Mouse (Mus musculus) kidney, embryonic 15.5 days (tissue): Measurements from ENCODE around the gene Hdgf. TPM values are rescaled to one million over a fixed set of nuclear protein-coding genes. Genes with fewer than 3 reads are reported as not detected.
"Not testable (repeated sequence)": the region's sequence is repeated elsewhere in the genome, so short reads cannot be mapped to it uniquely, and the experiment has no call there.

Experiments
- ATAC-seq: fragments of 200-750 bp; cut with Nextera tagmentation; replicated peaks from 2 replicates; pipeline ENCODE4 v1.8.0; 2017; ENCODE audit warnings: moderate TSS enrichment; ENCODE audit not compliant: low FRiP score
- H3K27ac ChIP-seq: fragments of 300-500 bp; sonication (generic); 2 replicates; pipeline ENCODE4 v1.5.1; 2015; ENCODE audit warnings: mild to moderate bottlenecking, inconsistent platforms
- H3K27me3 ChIP-seq: fragments of 300-500 bp; sonication (generic); 2 replicates; pipeline ENCODE4 v1.6.1; 2015; ENCODE audit warnings: inconsistent platforms
- H3K36me3 ChIP-seq: fragments of 300-500 bp; sonication (generic); 2 replicates; pipeline ENCODE4 v1.6.1; 2015; ENCODE audit warnings: inconsistent platforms
- H3K4me1 ChIP-seq: fragments of 300-500 bp; sonication (generic); 2 replicates; pipeline ENCODE4 v1.6.1; 2015; ENCODE audit warnings: inconsistent platforms
- H3K4me2 ChIP-seq: fragments of 300-500 bp; sonication (generic); 2 replicates; pipeline ENCODE4 v1.6.1; 2015; ENCODE audit warnings: moderate library complexity, mild to moderate bottlenecking, inconsistent platforms
- H3K4me3 ChIP-seq: fragments of 300-500 bp; sonication (generic); replicated peaks from 2 replicates; pipeline ENCODE4 v1.5.1; 2015; ENCODE audit warnings: mild to moderate bottlenecking, inconsistent platforms
- H3K9ac ChIP-seq: fragments of 300-500 bp; sonication (generic); 2 replicates; pipeline ENCODE4 v1.6.1; 2015; ENCODE audit warnings: mild to moderate bottlenecking, inconsistent platforms
- H3K9me3 ChIP-seq: fragments of 300-500 bp; sonication (generic); replicated peaks from 2 replicates; pipeline ENCODE4 v1.6.1; 2016; ENCODE audit warnings: inconsistent platforms
- WGBS: fragments of 180-500 bp; shearing (Covaris S2); methylation state at CpG from one replicate; pipeline ENCODE4 v1.1.7; 2015; ENCODE audit warnings: mixed read lengths; 5-methylcytosine and 5-hydroxymethylcytosine counted together
- polyA plus RNA-seq: library from polyadenylated mRNA; unstranded; fragments of >200 nt; fragmentation: Nextera tagmentation; extraction: Ambion mirVana; gene quantifications from 2 replicates; pipeline ENCODE4 v1.2.1, GENCODE M21; 2015

Gene Hdgf
- polyA plus RNA-seq, 1 experiment from 2014 or later: 234 TPM

DNA sequence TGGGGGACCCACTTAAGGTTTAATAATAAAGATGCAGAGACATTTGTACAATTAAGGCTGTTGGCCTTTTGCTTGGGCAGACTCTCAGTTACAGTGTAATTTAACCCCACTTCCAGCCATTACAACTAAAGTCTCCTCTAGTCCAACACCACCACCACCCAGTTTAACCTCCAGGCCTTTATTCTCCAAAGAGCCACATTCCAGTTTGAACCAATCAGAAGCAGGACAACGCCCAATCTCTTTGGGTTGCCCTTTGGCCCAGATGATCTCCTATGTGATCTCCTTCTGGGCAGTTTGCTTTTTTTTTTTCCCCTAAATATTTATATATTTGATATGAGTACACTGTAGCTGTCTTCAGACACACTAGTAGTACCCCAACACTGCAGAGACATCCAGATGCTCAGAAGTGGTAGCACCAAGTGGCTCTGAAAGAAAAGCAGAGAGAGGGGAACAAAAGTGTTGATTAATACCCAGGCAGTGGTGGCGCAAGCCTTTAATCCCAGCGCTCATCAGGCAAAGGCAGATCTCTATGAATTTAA, 12.7 kb upstream of the Hdgf start:
- no peak overlapping the region for H3K27ac ChIP-seq
- H3K4me1 ChIP-seq: no peaks in the 10 kb centered on the region
- H3K4me2 ChIP-seq: no peak overlapping the region
- no peaks in the 10 kb centered on the region; the same call in 1 of the 2 replicates for H3K9me3 ChIP-seq
- no peak overlapping the region for H3K9ac ChIP-seq
- no peak for ATAC-seq
- 79% methylated on average over 3 of the region's 3 CpGs for WGBS
- H3K4me3 ChIP-seq: no peak overlapping the region
- no peaks in the 10 kb centered on the region for H3K27me3 ChIP-seq
- H3K36me3 ChIP-seq: no peaks in the 10 kb centered on the region

DNA sequence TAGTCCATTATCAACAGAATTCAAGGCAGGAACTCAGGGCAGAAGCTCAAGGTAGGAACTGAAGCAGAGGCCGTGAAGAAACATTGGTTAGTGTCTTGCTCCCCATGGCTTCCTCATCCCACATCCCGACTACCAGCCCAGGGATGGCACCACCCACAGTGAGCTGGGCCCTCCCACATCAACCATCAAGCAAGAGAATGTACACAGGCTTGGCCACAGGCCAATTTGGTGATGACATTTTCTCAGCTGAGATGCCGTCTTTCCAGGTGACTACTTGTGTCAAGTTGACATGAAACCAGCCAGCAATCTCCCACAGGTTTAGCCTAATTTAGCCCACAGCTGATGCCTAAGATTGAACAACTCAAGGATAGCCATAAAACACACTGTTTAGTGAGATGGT, 6.9 kb upstream of the Hdgf start:
- Histone ChIP-seq H3K4me3 (no peak overlapping the region), H3K9ac (no peak overlapping the region), H3K27ac (no peak overlapping the region), H3K27me3 (no peaks in the 10 kb centered on the region), H3K9me3 (no peaks in the 10 kb centered on the region), H3K36me3 (no peaks in the 10 kb centered on the region), H3K4me1 (no peaks in the 10 kb centered on the region), H3K4me2 (no peak overlapping the region)
- 59% methylated on average over 3 of the region's 3 CpGs for WGBS
- no peak for ATAC-seq

DNA sequence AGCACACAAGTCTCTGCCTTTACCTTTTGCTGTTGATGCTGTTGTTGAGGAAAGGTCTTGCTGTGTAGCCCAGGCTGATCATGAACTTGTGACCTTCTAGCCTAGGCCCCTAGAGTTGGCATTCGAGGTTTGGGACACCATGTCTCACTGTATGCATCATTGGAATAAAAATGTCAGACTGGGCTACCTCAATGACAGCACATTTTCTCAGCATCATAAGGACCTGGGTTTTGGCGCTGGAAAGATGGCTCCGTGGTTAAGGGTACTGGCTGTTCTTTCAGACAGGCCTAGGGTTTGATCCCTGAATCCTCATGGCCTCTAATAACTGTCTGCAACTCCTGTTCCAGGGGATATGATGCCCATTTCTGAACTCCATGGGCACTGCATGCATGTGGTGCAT, 6.3 kb upstream of the Hdgf start:
- Histone ChIP-seq H3K9ac (no peak overlapping the region), H3K9me3 (no peaks in the 10 kb centered on the region), H3K27ac (no peak overlapping the region), H3K4me2 (no peak overlapping the region), H3K4me3 (no peak overlapping the region), H3K27me3 (no peaks in the 10 kb centered on the region), H3K4me1 (no peaks in the 10 kb centered on the region), H3K36me3 (no peaks in the 10 kb centered on the region)
- no peak for ATAC-seq
- 75% methylated on average over 3 of the region's 3 CpGs for WGBS

DNA sequence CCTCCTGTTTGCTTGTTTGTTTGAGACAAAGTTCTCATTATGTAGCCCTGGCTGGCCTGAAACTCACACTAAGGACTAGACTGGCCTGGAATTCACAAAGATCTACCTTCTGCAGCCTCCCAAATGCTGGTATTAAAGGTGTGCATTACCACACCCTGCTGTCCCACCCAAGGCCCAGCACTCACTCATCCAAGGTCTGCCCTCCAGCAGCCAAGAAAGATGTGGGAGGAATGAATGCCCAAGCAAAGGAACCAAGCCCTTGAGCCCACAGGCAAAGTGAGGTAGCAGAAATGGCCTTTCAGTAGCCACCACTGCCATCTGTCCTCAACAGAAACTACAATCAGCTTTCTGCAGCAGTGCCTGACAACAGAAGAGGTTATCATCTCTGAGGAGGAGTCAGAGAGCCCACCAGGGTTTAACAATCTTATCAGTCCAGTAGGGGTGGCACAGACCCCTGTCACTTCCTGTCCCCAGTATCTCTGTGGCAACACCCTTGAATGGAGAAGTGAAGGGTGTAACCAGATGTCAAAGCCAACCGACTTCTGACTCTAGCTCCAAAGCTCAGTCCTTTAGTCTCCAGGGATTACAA, 5.0 kb upstream of the Hdgf start:
- Histone ChIP-seq H3K4me3 (no peak overlapping the region), H3K27ac (no peak overlapping the region), H3K4me2 (no peak overlapping the region), H3K4me1 (0 out of 2 replicates have a peak, but pooled peaks cover 4% of the 10 kb centered on the region), H3K36me3 (no peaks in the 10 kb centered on the region), H3K9ac (no peak overlapping the region), H3K27me3 (no peaks in the 10 kb centered on the region), H3K9me3 (no peaks in the 10 kb centered on the region)
- WGBS: 58% methylated on average over 1 of the region's 1 CpGs
- ATAC-seq: no peak

DNA sequence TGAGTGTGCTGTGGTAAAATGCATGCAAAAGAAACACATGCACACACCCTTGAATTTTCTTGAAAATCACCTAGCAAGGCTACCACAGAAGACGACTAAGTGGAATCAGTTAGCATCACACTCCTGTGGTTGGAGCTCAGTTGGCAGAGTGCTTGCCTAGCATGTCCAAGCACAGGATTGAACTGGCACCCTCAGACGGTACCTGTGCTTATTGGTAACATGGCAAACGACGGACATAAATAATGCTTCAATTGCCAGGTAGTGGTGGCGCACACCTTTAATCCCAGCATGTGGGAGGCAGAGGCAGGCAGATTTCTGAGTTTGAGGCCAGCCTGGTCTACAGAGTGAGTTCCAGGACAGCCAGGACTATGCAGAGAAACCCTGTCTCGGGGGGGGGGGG, 4.2 kb upstream of the Hdgf start:
- H3K4me3 ChIP-seq, ATAC-seq, H3K9ac ChIP-seq, H3K4me1 ChIP-seq, H3K27me3 ChIP-seq, H3K27ac ChIP-seq, H3K4me2 ChIP-seq, H3K36me3 ChIP-seq, H3K9me3 ChIP-seq: not testable (repeated sequence)
- WGBS: 73% methylated on average over 6 of the region's 6 CpGs

DNA sequence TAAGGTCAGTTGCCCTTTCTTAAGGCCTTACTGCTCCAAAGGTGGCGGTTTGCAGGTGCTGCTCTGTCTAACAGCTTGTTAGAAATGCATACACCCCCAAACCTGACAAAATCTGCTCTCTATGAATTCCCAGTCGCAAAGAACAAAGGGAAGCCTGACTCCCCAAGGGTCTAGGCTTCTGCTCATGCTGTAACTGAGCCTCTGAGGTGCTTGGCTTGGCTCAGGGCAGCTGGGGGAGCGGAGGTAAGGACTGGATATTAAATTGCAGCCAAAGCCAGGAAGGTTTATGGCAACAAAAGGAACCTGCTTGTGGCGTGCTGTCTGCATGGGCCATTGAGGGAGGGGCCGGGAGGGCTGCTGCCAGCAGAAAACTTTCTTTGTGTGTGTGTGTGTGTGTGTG, 2.3 kb upstream of the Hdgf start:
- H3K27ac ChIP-seq: peak overlapping the region; percentile 74
- H3K9me3 ChIP-seq: no peaks in the 10 kb centered on the region
- H3K4me3 ChIP-seq: no peak overlapping the region
- no peaks in the 10 kb centered on the region for H3K36me3 ChIP-seq
- no peaks in the 10 kb centered on the region for H3K27me3 ChIP-seq
- 36% methylated on average over 5 of the region's 5 CpGs for WGBS
- peaks cover 19% of the 10 kb centered on the region for H3K4me1 ChIP-seq
- no peak for ATAC-seq
- H3K9ac ChIP-seq: no peak overlapping the region
- H3K4me2 ChIP-seq: no peak overlapping the region

DNA sequence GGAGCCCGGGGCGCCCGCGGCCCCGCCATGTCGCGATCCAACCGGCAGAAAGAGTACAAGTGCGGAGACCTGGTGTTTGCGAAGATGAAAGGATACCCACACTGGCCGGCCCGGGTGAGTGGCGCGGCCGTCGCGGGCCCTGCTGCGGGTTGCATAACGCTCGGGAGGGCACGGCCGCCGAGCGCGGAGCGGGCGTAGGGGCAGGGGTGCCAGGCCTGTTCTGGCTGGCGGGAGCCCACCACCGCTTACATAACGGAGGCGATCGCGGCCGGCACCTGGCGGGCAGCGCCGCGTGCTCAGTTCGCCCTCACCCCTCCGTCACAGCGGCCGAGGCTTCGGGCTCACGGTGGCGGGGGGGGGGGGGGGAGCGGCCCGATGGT, 470 bp downstream of the Hdgf start:
- WGBS: under 1% methylated on average over 38 of the region's 47 CpGs
- Histone ChIP-seq H3K4me2 (peak overlapping the region; percentile 80), H3K27ac (peak overlapping the region; percentile 98), H3K4me1 (peaks cover 45% of the 10 kb centered on the region), H3K27me3 (no peaks in the 10 kb centered on the region), H3K9me3 (no peaks in the 10 kb centered on the region), H3K4me3 (peak overlapping the region; percentile 99), H3K36me3 (no peaks in the 10 kb centered on the region), H3K9ac (peak overlapping the region; percentile 99)
- peak; percentile 9; the same call in 1 of the 2 replicates for ATAC-seq

DNA sequence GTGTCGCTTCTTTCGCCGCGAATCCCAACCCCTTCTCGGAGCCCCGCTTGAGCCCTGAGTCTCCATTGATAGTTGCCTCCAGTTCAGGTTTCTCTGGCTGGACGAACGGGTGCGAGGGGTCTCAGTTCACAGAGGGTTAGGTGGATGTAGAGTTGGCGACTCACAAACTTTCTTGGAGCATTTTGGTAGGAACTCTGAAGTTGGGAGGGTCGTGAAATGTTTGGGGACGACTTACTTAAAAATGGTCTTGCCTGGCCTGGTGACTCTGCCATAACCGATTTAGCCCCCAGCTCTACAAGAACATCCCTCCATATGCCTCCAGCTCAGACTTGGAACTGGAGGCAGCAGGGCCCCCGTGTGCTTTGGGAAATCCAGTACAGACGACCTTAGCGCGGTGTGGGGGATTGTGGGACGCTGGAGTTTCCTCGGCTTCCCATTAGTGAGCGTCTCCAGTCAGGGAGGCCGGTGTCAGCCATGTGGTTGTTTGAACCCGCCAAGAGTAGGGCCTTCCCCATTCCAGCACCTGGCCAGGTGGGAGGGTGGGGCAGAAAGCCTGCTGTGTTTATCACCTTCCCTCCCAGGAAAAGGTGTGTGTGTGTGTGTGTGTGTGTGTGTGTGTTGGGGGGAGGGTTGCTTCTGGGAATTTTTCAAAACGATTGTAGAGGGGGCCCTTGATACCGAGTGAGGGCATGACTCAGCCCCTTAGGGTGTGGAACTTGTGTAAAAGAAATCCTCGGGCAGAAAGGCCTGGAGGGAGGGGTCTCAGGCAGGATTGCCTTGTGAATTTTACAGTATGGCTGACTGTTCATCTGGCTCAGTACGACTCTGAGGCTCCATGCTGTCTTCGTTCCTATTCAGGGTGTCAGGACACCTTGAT, 1.1 kb downstream of the Hdgf start:
- no peak for ATAC-seq
- under 1% methylated on average over 27 of the region's 27 CpGs for WGBS
- H3K4me1 ChIP-seq: peaks cover 45% of the 10 kb centered on the region

DNA sequence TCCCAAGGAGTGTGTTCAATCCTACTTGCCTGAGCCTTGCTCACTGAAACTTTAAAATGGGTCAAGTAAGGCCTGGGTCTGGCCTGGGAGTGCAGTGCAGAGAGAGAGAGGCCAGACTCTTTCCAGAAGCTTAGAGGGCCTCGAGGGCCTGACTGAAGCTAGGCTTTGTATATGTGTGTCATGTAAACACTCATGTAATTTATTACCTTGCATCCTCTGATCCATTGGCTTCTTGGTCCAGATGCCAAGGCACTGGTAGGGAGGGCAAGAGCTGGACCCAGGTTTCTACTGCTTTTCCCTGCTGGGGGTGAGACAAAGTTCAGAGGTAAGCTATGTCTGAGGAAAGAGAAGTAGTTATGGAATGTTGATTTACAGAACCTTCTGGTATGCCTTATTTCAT, 1.8 kb downstream of the Hdgf start:
- peaks cover 4% of the 10 kb centered on the region for H3K36me3 ChIP-seq
- peak overlapping the region; percentile 99 for H3K4me3 ChIP-seq
- H3K9ac ChIP-seq: peak overlapping the region; percentile 99
- peaks cover 45% of the 10 kb centered on the region for H3K4me1 ChIP-seq
- no peaks in the 10 kb centered on the region for H3K27me3 ChIP-seq
- no peaks in the 10 kb centered on the region for H3K9me3 ChIP-seq
- 0% methylated on average over 1 of the region's 1 CpGs for WGBS
- no peak for ATAC-seq
- H3K4me2 ChIP-seq: peak overlapping the region; percentile 80
- H3K27ac ChIP-seq: peak overlapping the region; percentile 98

More for the DNA sequence above, 1.1 kb downstream of the Hdgf start:
- H3K4me2 ChIP-seq: peak overlapping the region; percentile 80
- peak overlapping the region; percentile 98 for H3K27ac ChIP-seq
- peak overlapping the region; percentile 99 for H3K9ac ChIP-seq
- peak overlapping the region; percentile 99 for H3K4me3 ChIP-seq
- H3K36me3 ChIP-seq: no peaks in the 10 kb centered on the region
- no peaks in the 10 kb centered on the region for H3K9me3 ChIP-seq
- no peaks in the 10 kb centered on the region for H3K27me3 ChIP-seq

DNA sequence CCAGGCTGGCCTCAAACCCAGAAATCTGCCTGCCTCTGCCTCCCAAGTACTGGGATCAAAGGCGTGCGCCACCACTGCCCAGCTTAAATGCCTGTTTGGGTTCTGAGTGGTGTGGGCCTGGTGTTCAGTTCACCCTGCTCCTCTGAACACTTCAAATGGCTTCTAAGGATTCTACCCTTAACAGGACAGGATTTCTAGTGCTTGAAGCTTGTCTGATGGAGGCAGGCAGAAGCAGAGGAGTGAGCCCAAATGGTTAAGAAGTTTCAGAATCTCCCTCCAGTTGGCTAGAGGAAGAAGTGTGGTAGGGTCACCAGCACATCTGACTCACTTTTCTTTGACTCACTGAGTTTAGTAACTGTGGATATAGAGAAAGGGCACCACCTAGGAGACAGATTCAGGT, 3.3 kb downstream of the Hdgf start:
- Histone ChIP-seq H3K9ac (no peak overlapping the region), H3K4me3 (peak overlapping the region; percentile 44), H3K27ac (peak overlapping the region; percentile 98), H3K4me1 (peaks cover 45% of the 10 kb centered on the region), H3K36me3 (peaks cover 18% of the 10 kb centered on the region), H3K4me2 (peak overlapping the region; percentile 80), H3K9me3 (no peaks in the 10 kb centered on the region), H3K27me3 (no peaks in the 10 kb centered on the region)
- no peak for ATAC-seq
- 82% methylated on average over 2 of the region's 2 CpGs for WGBS

DNA sequence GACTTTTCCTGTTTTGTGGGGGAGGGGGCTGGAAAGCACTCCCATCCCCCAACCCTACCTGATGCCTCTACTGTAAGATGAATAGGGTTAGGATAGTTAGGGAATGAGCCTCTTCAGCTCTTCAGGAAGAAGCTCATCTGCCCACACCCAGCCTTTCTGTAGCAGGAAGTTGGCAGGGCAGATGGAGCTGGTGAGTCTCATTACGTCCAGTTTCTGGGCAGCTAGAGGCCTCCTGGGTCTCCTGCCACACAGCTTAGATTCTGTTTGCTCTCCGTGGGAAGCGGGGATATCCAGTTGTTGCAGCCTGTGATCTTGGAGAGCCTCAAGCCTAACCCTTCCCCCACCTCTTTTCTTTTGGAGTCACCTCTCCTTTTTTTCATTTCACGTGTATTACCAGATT, 3.8 kb downstream of the Hdgf start:
- Histone ChIP-seq H3K36me3 (peaks cover 23% of the 10 kb centered on the region), H3K4me3 (peak overlapping the region; percentile 44), H3K4me2 (peak overlapping the region; percentile 80), H3K4me1 (peaks cover 45% of the 10 kb centered on the region), H3K9me3 (no peaks in the 10 kb centered on the region), H3K9ac (peak overlapping the region; percentile 38; the same call in 1 of the 2 replicates), H3K27me3 (no peaks in the 10 kb centered on the region), H3K27ac (peak overlapping the region; percentile 98)
- ATAC-seq: no peak
- 5% methylated on average over 4 of the region's 4 CpGs for WGBS

DNA sequence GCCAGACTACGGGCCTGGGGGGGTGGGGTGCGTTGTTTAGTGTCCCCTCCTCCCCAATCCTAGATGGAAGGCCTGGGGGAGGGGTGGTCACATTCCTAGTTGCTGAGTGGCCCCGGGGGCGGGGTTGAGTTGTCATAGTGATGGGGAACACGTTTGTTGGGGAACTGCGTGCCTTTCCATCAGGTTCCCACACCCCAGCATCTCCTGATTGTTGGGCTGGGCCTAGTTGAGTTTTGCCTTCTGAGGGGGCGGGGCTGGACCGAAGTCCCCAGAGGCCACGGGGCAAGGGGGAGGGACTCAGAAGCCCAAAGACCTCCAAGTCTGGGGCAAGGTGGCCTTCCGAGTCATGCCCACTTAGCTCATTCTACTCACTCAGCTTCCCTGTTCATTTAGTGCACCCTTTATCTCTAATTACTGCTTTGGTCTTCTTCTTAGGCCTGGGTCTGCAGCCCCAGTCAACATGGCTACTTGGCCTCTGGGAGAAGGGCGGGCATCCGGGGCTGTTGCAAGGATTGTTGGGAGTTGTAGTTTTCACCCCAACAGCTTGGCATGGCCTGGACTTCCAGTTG, 4.5 kb downstream of the Hdgf start:
- no peaks in the 10 kb centered on the region for H3K27me3 ChIP-seq
- peaks cover 31% of the 10 kb centered on the region for H3K36me3 ChIP-seq
- H3K9me3 ChIP-seq: no peaks in the 10 kb centered on the region
- WGBS: 6% methylated on average over 12 of the region's 12 CpGs
- peak overlapping the region; percentile 80 for H3K4me2 ChIP-seq
- H3K27ac ChIP-seq: peak overlapping the region; percentile 98
- peak overlapping the region; percentile 44 for H3K4me3 ChIP-seq
- peak overlapping the region; percentile 38; the same call in 1 of the 2 replicates for H3K9ac ChIP-seq
- H3K4me1 ChIP-seq: peaks cover 45% of the 10 kb centered on the region
- ATAC-seq: peak; percentile 46
